Mouse (Mus musculus) kidney, postnatal 36 days (tissue): ENCODE measurements around the gene Hbs1l.

Source experiments
- DNase-seq, 2 experiments: peaks; one replicate each; pipeline ENCODE4 v3.0.0; 2021 to 2022; ENCODE audit warnings: mixed read lengths in 2 of 2

The Hbs1l gene

GRCm38 (mm10) chr10:21410711-21411110 lies 114.9 kb downstream of the Hbs1l start:
- DNase-seq: no peak

DNA sequence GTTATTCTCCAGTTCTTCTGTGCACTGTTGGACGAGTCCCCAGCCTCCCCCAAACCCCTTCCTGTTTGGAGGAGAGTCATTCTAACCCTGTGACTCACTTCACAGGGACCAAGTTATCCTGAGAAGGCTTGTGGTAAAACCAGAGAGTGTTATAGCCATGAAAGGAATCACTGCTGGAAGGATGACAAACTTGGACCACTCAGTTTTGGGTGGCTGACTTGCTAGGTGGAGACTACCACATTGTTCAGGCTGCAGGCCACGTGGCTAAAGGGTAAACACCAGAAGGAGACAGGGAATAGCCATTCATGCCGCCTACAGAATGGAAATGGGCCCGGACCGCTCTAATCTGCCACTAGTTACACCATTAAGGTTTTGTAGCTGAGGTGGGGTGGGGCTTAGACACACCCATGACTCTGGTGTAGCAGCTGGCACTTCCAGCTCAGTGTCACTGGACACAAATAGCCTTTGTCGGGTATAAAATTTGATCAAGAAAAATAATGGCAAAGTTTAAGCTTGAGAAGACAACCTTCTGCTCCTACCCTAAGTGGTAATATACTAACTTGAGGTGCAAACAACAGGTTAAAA lies 115.9 kb downstream of the Hbs1l start:
- DNase-seq: no peak

- DNase-seq: no peak
These were observed 119.3 kb downstream of the Hbs1l start for GRCm38 (mm10) chr10:21415031-21415430.

DNA sequence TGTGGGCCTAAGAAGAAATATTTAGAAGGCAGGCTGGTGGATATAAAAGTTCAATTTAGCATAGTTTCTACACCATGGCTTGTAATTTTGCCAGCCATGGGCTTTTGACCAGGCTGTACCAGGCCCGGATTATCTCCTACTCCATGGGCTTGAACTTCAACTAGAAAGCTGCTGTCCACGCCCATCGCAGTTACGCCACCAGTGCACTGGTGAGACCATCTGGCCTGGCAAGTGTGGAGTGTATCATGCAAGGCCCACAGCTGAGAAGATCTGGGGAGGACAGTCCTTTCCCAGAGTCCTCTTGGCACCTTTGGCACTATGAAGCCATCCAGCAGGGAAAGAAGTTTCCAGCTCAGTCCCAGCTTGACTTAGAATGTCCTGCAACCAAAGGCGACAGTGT lies 120.4 kb downstream of the Hbs1l start:
- no peak for DNase-seq
